Comparison of ENCODE assay signal across 8 mouse cellular contexts in the genomic region with DNA sequence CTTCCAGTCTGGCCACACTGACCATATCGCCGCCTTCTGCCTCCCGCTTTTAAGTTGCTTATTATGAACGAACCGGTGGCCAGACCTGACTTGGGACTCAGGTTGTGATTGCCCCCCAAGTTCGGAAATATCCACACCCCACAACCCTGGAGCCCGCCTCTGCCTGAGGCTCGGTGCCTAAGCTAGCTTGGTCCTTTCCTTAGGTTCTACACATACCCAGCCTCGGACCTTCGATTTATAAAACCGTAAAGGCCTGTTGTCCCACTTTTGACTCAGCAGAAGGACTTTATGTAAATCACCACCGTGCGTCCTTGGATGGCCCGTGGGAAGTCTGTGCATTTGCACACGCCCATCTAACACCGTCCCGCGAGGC. TPM values are rescaled to one million over a fixed set of nuclear protein-coding genes. Genes with fewer than 3 reads are reported as not detected.
DNase-seq lines count a peak whose midpoint lies in the region; ATAC-seq and TF ChIP-seq lines count a peak whose summit lies in the region.

No protein-coding gene starts in this region.

- peak overlapping the region; percentile 75 for H3ac ChIP-seq in myocyte (ENCODE audit: control insufficient read depth, insufficient read length)

- H3K9me3 ChIP-seq in embryonic facial prominence, embryonic 10.5 days = no peaks in the 10 kb centered on the region
- H3K9me3 ChIP-seq in intestine, embryonic 14.5 days (ENCODE audit: control insufficient read depth, low read length) = no peaks in the 10 kb centered on the region; the same call in 1 of the 2 replicates

- peak overlapping the region; percentile 96 for H3K27ac ChIP-seq in layer of hippocampus, adult 2 months
- peak overlapping the region; percentile 92 for H3K27ac ChIP-seq in embryonic facial prominence, embryonic 10.5 days (replicated peaks)
- peak overlapping the region; percentile 79; the same call in 1 of the 2 replicates for H3K27ac ChIP-seq in intestine, embryonic 14.5 days (ENCODE audit: low read depth)

- DNase-seq in layer of hippocampus, adult 2 months (ENCODE audit: low spot score in 2 of 2) = no peak
- DNase-seq in layer of hippocampus, adult 8-10 months (ENCODE audit: low spot score in 2 of 2) = no peak
- DNase-seq in embryonic facial prominence, embryonic 10.5 days (ENCODE audit: low spot score) = no peak
- no peak for DNase-seq in intestine, embryonic 14.5 days (ENCODE audit: low spot score)
- no peak for DNase-seq in adrenal gland, adult (ENCODE audit: inconsistent age in 2 of 2, low spot score in 1 of 2)
- DNase-seq in left cerebral cortex, adult 9 months (ENCODE audit: low spot score in 2 of 2) = no peak
- DNase-seq in left cerebral cortex, postnatal 14 days (ENCODE audit: low spot score in 2 of 2) = no peak

- TF ChIP-seq CTCF in layer of hippocampus, adult 2 months (conservative IDR thresholded peaks at IDR 0.05) = no peak

- peaks cover 16% of the 10 kb centered on the region for H3K4me1 ChIP-seq in embryonic facial prominence, embryonic 10.5 days
- peaks cover 7% of the 10 kb centered on the region for H3K4me1 ChIP-seq in intestine, embryonic 14.5 days (replicated peaks; ENCODE audit: control insufficient read depth, insufficient read depth, low read length)

- WGBS in embryonic facial prominence, embryonic 10.5 days = 1% methylated on average over 18 of the region's 18 CpGs
- 2% methylated on average over 18 of the region's 18 CpGs for WGBS in intestine, embryonic 14.5 days

- peak overlapping the region; percentile 72 for H3K4me2 ChIP-seq in intestine, embryonic 14.5 days (ENCODE audit: low read length)
- H3K4me2 ChIP-seq in myocyte (ENCODE audit: low read depth) = peak overlapping the region; percentile 85

- H3K36me3 ChIP-seq in embryonic facial prominence, embryonic 10.5 days (replicated peaks) = peaks cover 29% of the 10 kb centered on the region
- H3K36me3 ChIP-seq in intestine, embryonic 14.5 days (ENCODE audit: control insufficient read depth, insufficient read depth, low read length) = peaks cover 25% of the 10 kb centered on the region
- H3K36me3 ChIP-seq in myocyte (ENCODE audit: control insufficient read depth, insufficient read depth) = peaks cover 3% of the 10 kb centered on the region

- no peak; the same call in 1 of the 2 replicates for ATAC-seq in intestine, embryonic 14.5 days (replicated peaks; ENCODE audit: low FRiP score, low TSS enrichment, low read depth)

- peak overlapping the region; percentile 94 for H3K4me3 ChIP-seq in layer of hippocampus, adult 2 months
- H3K4me3 ChIP-seq in embryonic facial prominence, embryonic 10.5 days = peak overlapping the region; percentile 99
- H3K4me3 ChIP-seq in intestine, embryonic 14.5 days (ENCODE audit: low read depth, low read length) = peak overlapping the region; percentile 95
- H3K4me3 ChIP-seq in myocyte = peak overlapping the region; percentile 93

- peaks cover 44% of the 10 kb centered on the region for H3K79me2 ChIP-seq in myocyte (ENCODE audit: control insufficient read depth, insufficient read depth)

- TF ChIP-seq POLR2A in myocyte (IDR thresholded peaks at IDR 0.05; ENCODE audit: insufficient read length, low read depth) = no peak

- H3K9ac ChIP-seq in intestine, embryonic 14.5 days (ENCODE audit: low read length) = peak overlapping the region; percentile 85

- H3K27me3 ChIP-seq in embryonic facial prominence, embryonic 10.5 days (replicated peaks; ENCODE audit: low read depth, poor library complexity, severe bottlenecking) = no peaks in the 10 kb centered on the region
- H3K27me3 ChIP-seq in intestine, embryonic 14.5 days (replicated peaks; ENCODE audit: control insufficient read depth, insufficient read depth, low read length) = no peaks in the 10 kb centered on the region
- no peaks in the 10 kb centered on the region for H3K27me3 ChIP-seq in myocyte (ENCODE audit: control insufficient read depth, insufficient read depth, insufficient read length)

- intact Hi-C loops in left cerebral cortex, postnatal 14 days (cut with DNase I) = loop anchor here (10.0 kb wide), 1 partner anchor 385 kb away; no protein-coding TSS in a partner anchor

TF ChIP-seq in myocyte, 11 proteins besides CTCF, POLR2A, EP300 and RAD21:
- TF ChIP-seq TCF3 (IDR thresholded peaks at IDR 0.05; ENCODE audit: insufficient read length, low read depth) = no peak
- no peak for TF ChIP-seq MYOG (IDR thresholded peaks at IDR 0.05; ENCODE audit: control insufficient read depth in 1 of 3, insufficient read depth in 1 of 3, insufficient read length in 2 of 3, low read depth in 2 of 3)
- no peak for TF ChIP-seq MYOD1 (IDR thresholded peaks at IDR 0.05; ENCODE audit: control insufficient read depth in 1 of 3, insufficient read length in 2 of 3, low read depth in 2 of 3)
- TF ChIP-seq USF1 (IDR thresholded peaks at IDR 0.05; ENCODE audit: low read depth) = no peak
- TF ChIP-seq POLR2AphosphoS2 (IDR thresholded peaks at IDR 0.05; ENCODE audit: insufficient read length, low read depth) = no peak
- no peak for TF ChIP-seq REST (IDR thresholded peaks at IDR 0.05; ENCODE audit: insufficient read depth, insufficient read length)
- TF ChIP-seq CEBPB (IDR thresholded peaks at IDR 0.05; ENCODE audit: insufficient read depth, poor library complexity, severe bottlenecking) = no peak
- TF ChIP-seq E2F4 (IDR thresholded peaks at IDR 0.05; ENCODE audit: insufficient read depth) = no peak
- no peak for TF ChIP-seq MAX (IDR thresholded peaks at IDR 0.05; ENCODE audit: low read depth)

RNA-seq across cellular contexts. Expression of a gene that starts 0.2 kb away (rescaled TPM):
- total RNA-seq in layer of hippocampus, adult 2 months (2021) = 100 to 1,000 TPM; 143 to 148 TPM
- total RNA-seq in layer of hippocampus, adult 8-10 months (2022) = 100 to 1,000 TPM; 124 to 149 (median 128) TPM
- 513 and 534 TPM in 2 replicates for polyA plus RNA-seq in embryonic facial prominence, embryonic 10.5 days (2016; fragmentation: Nextera tagmentation; extraction: Ambion mirVana)
- polyA plus RNA-seq in intestine, embryonic 14.5 days (2014; fragmentation: Nextera tagmentation; extraction: Ambion mirVana) = 418 and 439 TPM in 2 replicates
- polyA plus RNA-seq in myocyte (2012; fragmentation: generic; extraction: Trizol) = 220 TPM
- total RNA-seq in left cerebral cortex, postnatal 14 days (2021) = 100 to 1,000 TPM; 151 to 156 TPM

RNA-seq across cellular contexts. Expression of a gene that starts 34.6 kb away (rescaled TPM):
- 1 to 10 TPM; 7.7 to 8.0 TPM for total RNA-seq in layer of hippocampus, adult 2 months (2021)
- total RNA-seq in layer of hippocampus, adult 8-10 months (2022) = 10 to 100 TPM in 1 of 4 experiments, 1 to 10 TPM in 3; 7.9 to 11.4 (median 9.6) TPM
- polyA plus RNA-seq in embryonic facial prominence, embryonic 10.5 days (2016; fragmentation: Nextera tagmentation; extraction: Ambion mirVana) = 2.5 TPM in 2 replicates
- 2.9 and 3.4 TPM in 2 replicates for polyA plus RNA-seq in intestine, embryonic 14.5 days (2014; fragmentation: Nextera tagmentation; extraction: Ambion mirVana)
- polyA plus RNA-seq in myocyte (2012; fragmentation: generic; extraction: Trizol) = 2.4 TPM
- total RNA-seq in left cerebral cortex, postnatal 14 days (2021) = 1 to 10 TPM; 5.7 to 7.3 TPM
